Mouse (Mus musculus): ENCODE measurements around the gene 1110008L16Rik. TPM values are rescaled to one million over a fixed set of nuclear protein-coding genes. Genes with fewer than 3 reads are reported as not detected.
"Not testable (repeated sequence)": the region's sequence is repeated elsewhere in the genome, so short reads cannot be mapped to it uniquely, and the experiment has no call there.

The 1110008L16Rik gene
- total RNA-seq, 2 experiments from 2014 or later: 15.4 to 18.9 TPM

GRCm38 (mm10) chr12:55392733-55393577 lies 93.6 kb downstream of the 1110008L16Rik start:
- DNase-seq: no peak

GRCm38 (mm10) chr12:55395601-55396000 lies 96.2 kb downstream of the 1110008L16Rik start:
- DNase-seq: not testable (repeated sequence)

- DNase-seq: no peak
Observed at GRCm38 (mm10) chr12:55396536-55396935, 97.2 kb downstream of the 1110008L16Rik start.

- DNase-seq: no peak
Observed at GRCm38 (mm10) chr12:55397544-55398239, 98.3 kb downstream of the 1110008L16Rik start.

GRCm38 (mm10) chr12:55398240-55399127 lies 99.1 kb downstream of the 1110008L16Rik start:
- DNase-seq: peak; percentile 96 to 97

- no peak for DNase-seq
Observed at GRCm38 (mm10) chr12:55399128-55399677, 99.8 kb downstream of the 1110008L16Rik start.

GRCm38 (mm10) chr12:55407888-55408287 lies 108.5 kb downstream of the 1110008L16Rik start:
- DNase-seq: no peak

GRCm38 (mm10) chr12:55415255-55415654 lies 115.9 kb downstream of the 1110008L16Rik start:
- DNase-seq: no peak

GRCm38 (mm10) chr12:55415762-55416161 lies 116.4 kb downstream of the 1110008L16Rik start:
- DNase-seq: peak; percentile 25 to 47

GRCm38 (mm10) chr12:55420220-55420619 lies 120.8 kb downstream of the 1110008L16Rik start:
- no peak for DNase-seq

GRCm38 (mm10) chr12:55422057-55422456 lies 122.7 kb downstream of the 1110008L16Rik start:
- no peak for DNase-seq

GRCm38 (mm10) chr12:55426300-55426699 lies 126.9 kb downstream of the 1110008L16Rik start:
- DNase-seq: no peak

- DNase-seq: no peak
Observed at GRCm38 (mm10) chr12:55429201-55429600, 129.8 kb downstream of the 1110008L16Rik start.

- no peak for DNase-seq
Observed at GRCm38 (mm10) chr12:55429956-55430355, 130.6 kb downstream of the 1110008L16Rik start.

Other genes with a start within 250 kb of the 1110008L16Rik start
- 10 to 100 TPM in 1 of 2 experiments, 1 to 10 TPM in 1; 9.4 to 11.4 TPM for gene 2700097O09Rik, start 219.5 kb upstream of the 1110008L16Rik start, total RNA-seq (2021)
- gene Srp54a, start 219.3 kb upstream of the 1110008L16Rik start, total RNA-seq (2021): 100 to 1,000 TPM; 132 to 195 TPM
- 10 to 100 TPM; 12.4 to 12.8 TPM for gene Fam177a, start 175.1 kb upstream of the 1110008L16Rik start, total RNA-seq (2021)
- 100 to 1,000 TPM in 1 of 2 experiments, 10 to 100 TPM in 1; 85.3 to 115 TPM for gene Srp54b, start 144.5 kb upstream of the 1110008L16Rik start, total RNA-seq (2021)
- under 1 TPM; 0.86 to 0.95 TPM for gene 1700047I17Rik2, start 100.0 kb upstream of the 1110008L16Rik start, total RNA-seq (2021)
- gene Srp54c, start 69.4 kb upstream of the 1110008L16Rik start, total RNA-seq (2021): 10 to 100 TPM; 43.1 to 66.4 TPM
- 10 to 100 TPM; 11.1 to 11.3 TPM for gene Ppp2r3c, start 3.4 kb downstream of the 1110008L16Rik start, total RNA-seq (2021)
- gene Psma6, start 84.6 kb downstream of the 1110008L16Rik start, total RNA-seq (2021): 100 to 1,000 TPM; 239 to 242 TPM
- gene Nfkbia, start 193.1 kb downstream of the 1110008L16Rik start, total RNA-seq (2021): 100 to 1,000 TPM in 1 of 2 experiments, 10 to 100 TPM in 1; 98.9 to 111 TPM